12 mouse cellular contexts compared by ENCODE assay signal in the genomic region with DNA sequence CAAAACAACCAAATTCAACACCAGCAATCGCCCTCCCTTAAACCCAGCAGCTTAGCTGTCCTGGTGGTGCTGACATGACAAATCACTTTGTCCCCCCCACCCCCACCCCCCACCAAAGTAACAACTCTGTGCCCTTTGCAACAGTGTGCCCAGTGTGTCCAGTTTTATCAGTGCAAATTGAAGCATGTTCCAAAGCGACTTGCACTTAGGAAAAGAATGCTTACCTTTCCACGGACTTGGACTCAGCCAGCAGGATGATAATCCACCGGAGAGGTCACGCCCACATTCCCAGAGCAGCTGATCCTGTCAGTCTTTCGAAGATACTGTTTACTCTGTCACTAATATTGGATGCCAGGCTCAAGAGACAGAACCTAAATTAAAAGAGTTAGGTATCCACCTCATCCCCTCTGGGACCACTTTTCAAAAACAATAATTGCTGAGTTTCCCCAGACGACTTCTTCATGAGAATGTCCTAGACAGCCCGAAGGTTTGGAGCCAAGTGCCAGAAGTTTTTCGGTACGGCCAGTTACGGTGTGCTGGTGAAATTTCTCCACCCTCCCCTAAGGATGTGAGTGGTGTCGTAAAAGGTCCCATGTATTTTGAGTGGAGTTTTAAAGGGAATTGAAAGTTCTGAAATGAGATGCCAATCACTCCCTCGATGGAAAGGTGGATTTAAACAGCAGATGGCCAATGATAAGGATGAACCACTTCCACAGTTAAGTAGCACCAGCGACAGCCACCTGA. TPM values are rescaled to one million over a fixed set of nuclear protein-coding genes. Genes with fewer than 3 reads are reported as not detected.
DNase-seq lines count a peak whose midpoint lies in the region; ATAC-seq and TF ChIP-seq lines count a peak whose summit lies in the region.
"Had no signal": no experiment of that assay in that cellular context is flagged by ENCODE, and none has a peak within 500 bp of the region (broad histone marks: within the 10 kb centered on the region; RNA-seq: fewer than 3 reads in every experiment).

A gene (minus strand): TSS at position 538 of the 744 bp plus-strand sequence.

- 23% methylated on average over 14 of the region's 14 CpGs for WGBS in heart, embryonic 15.5 days
- WGBS in liver, postnatal 0 days (ENCODE audit: insufficient replicate concordance): 69% methylated on average over 14 of the region's 14 CpGs

- H3K9me3 ChIP-seq in heart, embryonic 15.5 days (replicated peaks): no peaks in the 10 kb centered on the region
- no peaks in the 10 kb centered on the region for H3K9me3 ChIP-seq in liver, postnatal 0 days (ENCODE audit: low read length)
- H3K9me3 ChIP-seq: midbrain, embryonic 15.5 days had no signal

- peak within 1 kb of the TSS; percentile 58 for H3K27ac ChIP-seq in heart, embryonic 15.5 days
- H3K27ac ChIP-seq in liver, postnatal 0 days (ENCODE audit: low read depth): no peak within 1 kb of the TSS
- H3K27ac ChIP-seq: midbrain, embryonic 15.5 days had no signal

- intact Hi-C loops in gastrocnemius, postnatal 14 days (cut with DNase I; ENCODE audit: low total_unique reads): no loop called here
- intact Hi-C loops in left cerebral cortex, postnatal 25 days (cut with DNase I): no loop called here

- TF ChIP-seq EP300 in liver, postnatal 0 days (IDR thresholded peaks at IDR 0.05; ENCODE audit: low read depth): no peak

- no peak within 1 kb of the TSS for H3K9ac ChIP-seq in heart, embryonic 15.5 days
- no peak within 1 kb of the TSS for H3K9ac ChIP-seq in liver, postnatal 0 days (replicated peaks)
- H3K9ac ChIP-seq: midbrain, embryonic 15.5 days had no signal

- peak; percentile 59; the same call in 1 of the 2 replicates for ATAC-seq in heart, embryonic 15.5 days (replicated peaks; ENCODE audit: insufficient number of reproducible peaks, insufficient read depth, low FRiP score, low read depth)
- ATAC-seq in liver, postnatal 0 days: no peak
- ATAC-seq: midbrain, embryonic 15.5 days had no signal

- 0 out of 2 replicates have a peak, but pooled peaks cover 2% of the 10 kb centered on the region for H3K4me1 ChIP-seq in heart, embryonic 15.5 days (replicated peaks)
- no peaks in the 10 kb centered on the region for H3K4me1 ChIP-seq in liver, postnatal 0 days (ENCODE audit: insufficient read depth)
- H3K4me1 ChIP-seq: midbrain, embryonic 15.5 days had no signal

- H3K4me3 ChIP-seq in heart, embryonic 15.5 days: peak within 1 kb of the TSS; percentile 23
- H3K4me3 ChIP-seq in liver, postnatal 0 days (ENCODE audit: low read depth, low read length): no peak within 1 kb of the TSS
- H3K4me3 ChIP-seq: midbrain, embryonic 15.5 days had no signal

- H3K36me3 ChIP-seq in heart, embryonic 15.5 days: no peaks in the 10 kb centered on the region
- H3K36me3 ChIP-seq in liver, postnatal 0 days (replicated peaks; ENCODE audit: insufficient read depth, low read length): no peaks in the 10 kb centered on the region
- H3K36me3 ChIP-seq: midbrain, embryonic 15.5 days had no signal

- peak within 1 kb of the TSS; percentile 44 for H3K4me2 ChIP-seq in heart, embryonic 15.5 days
- H3K4me2 ChIP-seq in liver, postnatal 0 days (ENCODE audit: low read depth, low read length): no peak within 1 kb of the TSS
- H3K4me2 ChIP-seq: midbrain, embryonic 15.5 days had no signal

- TF ChIP-seq CTCF in liver, postnatal 0 days (IDR thresholded peaks at IDR 0.05; ENCODE audit: low read depth): no peak

- DNase-seq in frontal cortex, adult 2 months (ENCODE audit: extremely low spot score in 1 of 2, low spot score in 1 of 2): no peak
- no peak for DNase-seq in frontal cortex, postnatal 25 days (ENCODE audit: low spot score in 2 of 2)
- peak; percentile 36 for DNase-seq in gastrocnemius, postnatal 14 days
- DNase-seq in left cerebral cortex, postnatal 25 days (ENCODE audit: low spot score in 2 of 2): no peak
- no peak for DNase-seq in spleen, postnatal 14 days (ENCODE audit: low spot score in 2 of 2)
- DNase-seq in urinary bladder, postnatal 4 days (ENCODE audit: low spot score in 2 of 2): no peak
- no peak for DNase-seq in liver, postnatal 0 days
- DNase-seq: adrenal gland, postnatal 25 days; cerebellum, adult 9-10 months; lung, adult 18-20 months had no signal

- H3K27me3 ChIP-seq in heart, embryonic 15.5 days: no peaks in the 10 kb centered on the region
- H3K27me3 ChIP-seq in liver, postnatal 0 days (ENCODE audit: insufficient read depth, low read length): no peaks in the 10 kb centered on the region
- H3K27me3 ChIP-seq: midbrain, embryonic 15.5 days had no signal

RNA-seq across cellular contexts. Expression of the gene that starts here (rescaled TPM):
- 45.6 and 51.6 TPM in 2 replicates for polyA plus RNA-seq in frontal cortex, adult 2 months (2012; rRNA removed)
- total RNA-seq in gastrocnemius, postnatal 14 days (2021): 100 to 1,000 TPM; 103 to 105 TPM
- polyA plus RNA-seq in heart, embryonic 15.5 days (2015; fragmentation: Nextera tagmentation; extraction: Ambion mirVana): 72.8 and 94.7 TPM in 2 replicates
- 100 to 1,000 TPM; 102 to 107 TPM for total RNA-seq in left cerebral cortex, postnatal 25 days (2021)
- 0.43 TPM in 1 of 2 replicates, not detected in the other for polyA plus RNA-seq in liver, postnatal 0 days (2015; fragmentation: Nextera tagmentation; extraction: Ambion mirVana)

Comparison
In these comparisons a context has a peak if more than half of its experiments do, and no peak if none do; other contexts are left out.
1. RNA of the gene that starts here (polyA plus RNA-seq): 72.8 to 94.7 TPM in heart, embryonic 15.5 days and 45.6 to 51.6 TPM in frontal cortex, adult 2 months; 0.43 TPM in liver, postnatal 0 days; every median in the first group is over 10 times any median in the second.